Mouse (Mus musculus): ENCODE results near the gene Gucy2d. TPM values are rescaled to one million over a fixed set of nuclear protein-coding genes. Genes with fewer than 3 reads are reported as not detected.

Gucy2d gene
- total and polyA plus RNA-seq, 3 experiments: 0.05 TPM; not detected in 2

GRCm38 (mm10) chr7:98490328-98490727, 50.1 kb downstream of the Gucy2d start:
- Histone ChIP-seq H3K36me3 (replicated peaks) (no peaks in the 10 kb centered on the region), H3K27me3 (ENCODE audit: insufficient read depth, low read length) (peaks cover 13% of the 10 kb centered on the region; the same call in 1 of the 2 replicates), H3K9me3 (replicated peaks) (no peaks in the 10 kb centered on the region), H3K4me3 (ENCODE audit: low read depth, low read length) (no peak overlapping the region), H3K4me1 (ENCODE audit: insufficient read depth, low read depth, low read length) (no peaks in the 10 kb centered on the region)
- DNase-seq (ENCODE audit: low spot score) (no peak), ATAC-seq (ENCODE audit: extremely low read depth, insufficient number of reproducible peaks, low FRiP score, poor library complexity, severe bottlenecking) (no peak)
- TF ChIP-seq TAL1 (conservative IDR thresholded peaks at IDR 0.05; ENCODE audit: low read depth, low read length) (no peak), GATA1 (IDR thresholded peaks at IDR 0.05; ENCODE audit: borderline replicate concordance, low read length) (no peak), POLR2AphosphoS5 (IDR thresholded peaks at IDR 0.05; ENCODE audit: insufficient replicate concordance, low read depth, low read length) (no peak), GATA2 (IDR thresholded peaks at IDR 0.05; ENCODE audit: borderline replicate concordance, low read depth, low read length) (no peak), CTCF (IDR thresholded peaks at IDR 0.05; ENCODE audit: low read depth, low read length) (no peak)

- no peaks in the 10 kb centered on the region for H3K36me3 ChIP-seq (replicated peaks)
- peaks cover 11% of the 10 kb centered on the region; the same call in 1 of the 2 replicates for H3K27me3 ChIP-seq (ENCODE audit: insufficient read depth, low read length)
- H3K4me3 ChIP-seq (ENCODE audit: low read depth, low read length): no peak overlapping the region
- H3K4me1 ChIP-seq (ENCODE audit: insufficient read depth, low read depth, low read length): no peaks in the 10 kb centered on the region
- ATAC-seq (ENCODE audit: extremely low read depth, insufficient number of reproducible peaks, low FRiP score, poor library complexity, severe bottlenecking): no peak
- H3K9me3 ChIP-seq (replicated peaks): no peaks in the 10 kb centered on the region
- no peak for DNase-seq (ENCODE audit: low spot score)
- TF ChIP-seq POLR2AphosphoS5 (IDR thresholded peaks at IDR 0.05; ENCODE audit: insufficient replicate concordance, low read depth, low read length) (no peak), GATA2 (IDR thresholded peaks at IDR 0.05; ENCODE audit: borderline replicate concordance, low read depth, low read length) (no peak), CTCF (IDR thresholded peaks at IDR 0.05; ENCODE audit: low read depth, low read length) (no peak), GATA1 (IDR thresholded peaks at IDR 0.05; ENCODE audit: borderline replicate concordance, low read length) (no peak), TAL1 (conservative IDR thresholded peaks at IDR 0.05; ENCODE audit: low read depth, low read length) (no peak)
Measured at GRCm38 (mm10) chr7:98490911-98491310, 50.7 kb downstream of the Gucy2d start.

GRCm38 (mm10) chr7:98491451-98492200, 51.4 kb downstream of the Gucy2d start:
- H3K4me1 ChIP-seq (ENCODE audit: insufficient read depth, low read depth, low read length): no peaks in the 10 kb centered on the region
- no peaks in the 10 kb centered on the region for H3K9me3 ChIP-seq (replicated peaks)
- DNase-seq (ENCODE audit: low spot score): no peak
- H3K4me3 ChIP-seq (ENCODE audit: low read depth, low read length): no peak overlapping the region
- no peaks in the 10 kb centered on the region for H3K36me3 ChIP-seq (replicated peaks)
- no peak for ATAC-seq (ENCODE audit: extremely low read depth, insufficient number of reproducible peaks, low FRiP score, poor library complexity, severe bottlenecking)
- TF ChIP-seq TAL1 (conservative IDR thresholded peaks at IDR 0.05; ENCODE audit: low read depth, low read length) (no peak), CTCF (IDR thresholded peaks at IDR 0.05; ENCODE audit: low read depth, low read length) (no peak), GATA2 (IDR thresholded peaks at IDR 0.05; ENCODE audit: borderline replicate concordance, low read depth, low read length) (no peak), POLR2AphosphoS5 (IDR thresholded peaks at IDR 0.05; ENCODE audit: insufficient replicate concordance, low read depth, low read length) (no peak), GATA1 (IDR thresholded peaks at IDR 0.05; ENCODE audit: borderline replicate concordance, low read length) (no peak)
- H3K27me3 ChIP-seq (ENCODE audit: insufficient read depth, low read length): peaks cover 11% of the 10 kb centered on the region; the same call in 1 of the 2 replicates

GRCm38 (mm10) chr7:98492331-98492730, 52.1 kb downstream of the Gucy2d start:
- no peaks in the 10 kb centered on the region for H3K4me1 ChIP-seq (ENCODE audit: insufficient read depth, low read depth, low read length)
- DNase-seq (ENCODE audit: low spot score): no peak
- H3K4me3 ChIP-seq (ENCODE audit: low read depth, low read length): no peak overlapping the region
- no peak for ATAC-seq (ENCODE audit: extremely low read depth, insufficient number of reproducible peaks, low FRiP score, poor library complexity, severe bottlenecking)
- H3K9me3 ChIP-seq (replicated peaks): no peaks in the 10 kb centered on the region
- no peaks in the 10 kb centered on the region for H3K36me3 ChIP-seq (replicated peaks)
- TF ChIP-seq GATA1 (IDR thresholded peaks at IDR 0.05; ENCODE audit: borderline replicate concordance, low read length): no peak
- no peak for TF ChIP-seq TAL1 (conservative IDR thresholded peaks at IDR 0.05; ENCODE audit: low read depth, low read length)
- no peak for TF ChIP-seq GATA2 (IDR thresholded peaks at IDR 0.05; ENCODE audit: borderline replicate concordance, low read depth, low read length)
- no peak for TF ChIP-seq CTCF (IDR thresholded peaks at IDR 0.05; ENCODE audit: low read depth, low read length)
- TF ChIP-seq POLR2AphosphoS5 (IDR thresholded peaks at IDR 0.05; ENCODE audit: insufficient replicate concordance, low read depth, low read length): no peak
- H3K27me3 ChIP-seq (ENCODE audit: insufficient read depth, low read length): peaks cover 11% of the 10 kb centered on the region; the same call in 1 of the 2 replicates

GRCm38 (mm10) chr7:98493307-98493706, 53.1 kb downstream of the Gucy2d start:
- TF ChIP-seq CTCF (IDR thresholded peaks at IDR 0.05; ENCODE audit: low read depth, low read length): no peak
- no peak for TF ChIP-seq GATA2 (IDR thresholded peaks at IDR 0.05; ENCODE audit: borderline replicate concordance, low read depth, low read length)
- TF ChIP-seq GATA1 (IDR thresholded peaks at IDR 0.05; ENCODE audit: borderline replicate concordance, low read length): no peak
- TF ChIP-seq TAL1 (conservative IDR thresholded peaks at IDR 0.05; ENCODE audit: low read depth, low read length): no peak
- no peak for TF ChIP-seq POLR2AphosphoS5 (IDR thresholded peaks at IDR 0.05; ENCODE audit: insufficient replicate concordance, low read depth, low read length)
- no peaks in the 10 kb centered on the region for H3K9me3 ChIP-seq (replicated peaks)
- no peaks in the 10 kb centered on the region for H3K4me1 ChIP-seq (ENCODE audit: insufficient read depth, low read depth, low read length)
- H3K4me3 ChIP-seq (ENCODE audit: low read depth, low read length): no peak overlapping the region
- H3K36me3 ChIP-seq (replicated peaks): no peaks in the 10 kb centered on the region
- DNase-seq (ENCODE audit: low spot score): no peak
- no peak for ATAC-seq (ENCODE audit: extremely low read depth, insufficient number of reproducible peaks, low FRiP score, poor library complexity, severe bottlenecking)
- H3K27me3 ChIP-seq (ENCODE audit: insufficient read depth, low read length): peaks cover 16% of the 10 kb centered on the region; the same call in 1 of the 2 replicates

GRCm38 (mm10) chr7:98493901-98494480, 53.8 kb downstream of the Gucy2d start:
- no peak for DNase-seq (ENCODE audit: low spot score)
- Histone ChIP-seq H3K4me3 (ENCODE audit: low read depth, low read length) (no peak overlapping the region), H3K27me3 (ENCODE audit: insufficient read depth, low read length) (peaks cover 21% of the 10 kb centered on the region; the same call in 1 of the 2 replicates), H3K4me1 (ENCODE audit: insufficient read depth, low read depth, low read length) (no peaks in the 10 kb centered on the region), H3K9me3 (replicated peaks) (no peaks in the 10 kb centered on the region), H3K36me3 (replicated peaks) (no peaks in the 10 kb centered on the region)
- TF ChIP-seq GATA2 (IDR thresholded peaks at IDR 0.05; ENCODE audit: borderline replicate concordance, low read depth, low read length) (no peak), POLR2AphosphoS5 (IDR thresholded peaks at IDR 0.05; ENCODE audit: insufficient replicate concordance, low read depth, low read length) (no peak), GATA1 (IDR thresholded peaks at IDR 0.05; ENCODE audit: borderline replicate concordance, low read length) (no peak), CTCF (IDR thresholded peaks at IDR 0.05; ENCODE audit: low read depth, low read length) (no peak), TAL1 (conservative IDR thresholded peaks at IDR 0.05; ENCODE audit: low read depth, low read length) (no peak)
- no peak for ATAC-seq (ENCODE audit: extremely low read depth, insufficient number of reproducible peaks, low FRiP score, poor library complexity, severe bottlenecking)
